Mouse (Mus musculus) heart, adult 2 months (tissue): ENCODE measurements around the gene Rpl13a. TPM values are rescaled to one million over a fixed set of nuclear protein-coding genes. Genes with fewer than 3 reads are reported as not detected.
A peak's percentile ranks its signal among the peaks of the same experiment; 100 is the strongest.
"Not testable (repeated sequence)": the region's sequence is repeated elsewhere in the genome, so short reads cannot be mapped to it uniquely, and the experiment has no call there.

ENCODE experiments used
- DNase-seq, 2 experiments: peaks; one replicate each; pipeline ENCODE4 v3.0.0; 2021
- H3K27ac ChIP-seq: fragments of 200-600 bp; 2 replicates; pipeline ENCODE4 v1.8.1; 2022
- H3K27me3 ChIP-seq: fragments of 200-500 bp; 2 replicates; pipeline ENCODE4 v1.6.1; 2012; ENCODE audit warnings: mild to moderate bottlenecking, low read length, inconsistent platforms, mixed read lengths; ENCODE audit not compliant: control insufficient read depth, insufficient read depth
- H3K36me3 ChIP-seq: fragments of 200-500 bp; 2 replicates; pipeline ENCODE4 v1.6.1; 2012; ENCODE audit warnings: low read length, inconsistent platforms; ENCODE audit not compliant: control insufficient read depth, insufficient read depth
- H3K4me1 ChIP-seq: fragments of 200-500 bp; 2 replicates; pipeline ENCODE4 v1.6.1; 2011; ENCODE audit warnings: low read length; ENCODE audit not compliant: control insufficient read depth, insufficient read depth
- H3K4me3 ChIP-seq: fragments of 200-600 bp; 2 replicates; pipeline ENCODE4 v1.8.1; 2022
- H3K79me2 ChIP-seq: fragments of 200-500 bp; replicated peaks from 2 replicates; pipeline ENCODE4 v1.6.1; 2012; ENCODE audit warnings: mild to moderate bottlenecking, inconsistent platforms, low read length, moderate library complexity, mixed read lengths; ENCODE audit not compliant: control insufficient read depth, insufficient read depth
- H3K9ac ChIP-seq: fragments of 200-500 bp; 2 replicates; pipeline ENCODE4 v1.6.1; 2012; ENCODE audit warnings: low read depth, mild to moderate bottlenecking, control low read depth, inconsistent platforms, low read length, mixed read lengths
- CTCF ChIP-seq: fragments of 200-600 bp; IDR thresholded peaks from 2 replicates; pipeline ENCODE4 v1.8.1; 2022; ENCODE audit warnings: antibody characterized with exemption, mild to moderate bottlenecking, moderate library complexity
- EP300 ChIP-seq: fragments of 200-500 bp; IDR thresholded peaks from 2 replicates; pipeline ENCODE4 v1.6.1; 2011; ENCODE audit warnings: low read depth, low read length, control low read depth; ENCODE audit not compliant: insufficient read depth
- POLR2A ChIP-seq: fragments of 200-500 bp; IDR thresholded peaks from 2 replicates; pipeline ENCODE4 v1.6.1; 2011; ENCODE audit warnings: mild to moderate bottlenecking, low read depth, low read length, control low read depth; ENCODE audit not compliant: insufficient read depth
- WGBS: fragments of 180-500 bp; shearing (Covaris S2); methylation state at CpG from one replicate; pipeline ENCODE4 v1.1.7; 2018; 5-methylcytosine and 5-hydroxymethylcytosine counted together
- intact Hi-C: fragments of 180-260 bp; cut with DNase I; formaldehyde crosslinking; loops from one replicate; pipeline ENCODE4 v1.15.1; 2025
- polyA plus RNA-seq: library from polyadenylated mRNA; depleted of rRNA; stranded (reverse); fragments of >200 nt; gene quantifications from 2 replicates; pipeline ENCODE4 v1.2.3, GENCODE M21; 2012
- total RNA-seq, 2 experiments: library from RNA; stranded (reverse); gene quantifications; 2 replicates each; pipeline ENCODE4 v1.2.3; 2021

Gene Rpl13a
- total and polyA plus RNA-seq, 3 experiments = 561 to 915 (median 659) TPM

GRCm38 (mm10) chr7:45129776-45130512 lies 1.4 kb upstream of the Rpl13a start:
- TF ChIP-seq POLR2A (no peak), CTCF (no peak), EP300 (no peak)
- no peak for DNase-seq
- Histone ChIP-seq H3K27ac (no peak overlapping the region), H3K4me1 (peaks cover 4% of the 10 kb centered on the region; the same call in 1 of the 2 replicates), H3K9ac (no peak overlapping the region), H3K27me3 (no peaks in the 10 kb centered on the region), H3K79me2 (no peaks in the 10 kb centered on the region; the same call in 1 of the 2 replicates), H3K36me3 (peaks cover 7% of the 10 kb centered on the region), H3K4me3 (no peak overlapping the region)
- intact Hi-C loops = loop anchor here (1.0 kb wide), 1 partner anchor 24 kb away; the partner anchor contains the start of genes Aldh16a1 and Pih1d1
- WGBS = 72% methylated on average over 15 of the region's 15 CpGs

DNA sequence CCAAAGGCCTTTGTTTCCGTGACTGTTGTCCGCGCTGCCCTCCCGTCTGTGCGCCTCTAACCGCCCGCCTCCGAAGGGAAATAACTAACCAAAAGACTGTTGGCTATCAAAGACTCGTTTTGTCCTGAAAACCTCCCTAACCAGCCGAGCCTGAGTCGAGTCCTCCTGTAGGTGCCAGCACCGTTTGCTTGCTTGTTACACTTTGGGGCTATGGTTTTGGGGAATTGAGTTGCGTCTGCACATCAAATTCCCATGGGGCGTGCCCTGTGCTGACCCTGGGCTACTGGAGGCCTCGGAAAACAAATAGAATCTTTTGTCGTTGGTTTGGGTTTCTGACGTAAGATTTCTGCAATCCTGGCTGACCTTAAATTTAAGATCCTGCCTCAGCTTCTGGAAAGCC lies 757 bp upstream of the Rpl13a start:
- Histone ChIP-seq H3K27ac (peak overlapping the region; percentile 83), H3K9ac (peak overlapping the region; percentile 68), H3K4me1 (peaks cover 3% of the 10 kb centered on the region; the same call in 1 of the 2 replicates), H3K36me3 (peaks cover 7% of the 10 kb centered on the region), H3K79me2 (no peaks in the 10 kb centered on the region; the same call in 1 of the 2 replicates), H3K27me3 (no peaks in the 10 kb centered on the region), H3K4me3 (peak overlapping the region; percentile 68)
- intact Hi-C loops = loop anchor here (1.0 kb wide), 1 partner anchor 25 kb away; the partner anchor contains the start of genes Aldh16a1 and Pih1d1
- no peak for TF ChIP-seq CTCF
- no peak for TF ChIP-seq POLR2A
- no peak for TF ChIP-seq EP300
- 3% methylated on average over 17 of the region's 17 CpGs for WGBS
- no peak for DNase-seq

GRCm38 (mm10) chr7:45127700-45128224 lies 799 bp downstream of the Rpl13a start:
- under 1% methylated on average over 6 of the region's 6 CpGs for WGBS
- Histone ChIP-seq H3K27ac (peak overlapping the region; percentile 97), H3K27me3 (no peaks in the 10 kb centered on the region), H3K79me2 (no peaks in the 10 kb centered on the region; the same call in 1 of the 2 replicates), H3K36me3 (peaks cover 10% of the 10 kb centered on the region), H3K4me3 (peak overlapping the region; percentile 92), H3K9ac (peak overlapping the region; percentile 95), H3K4me1 (peaks cover 5% of the 10 kb centered on the region)
- no peak for DNase-seq
- TF ChIP-seq POLR2A (no peak), EP300 (no peak), CTCF (no peak)
- intact Hi-C loops = no loop called here

GRCm38 (mm10) chr7:45126844-45127699 lies 1.5 kb downstream of the Rpl13a start:
- Histone ChIP-seq H3K27me3 (no peaks in the 10 kb centered on the region), H3K4me1 (peaks cover 9% of the 10 kb centered on the region), H3K9ac (peak overlapping the region; percentile 95; the same call in 1 of the 2 replicates), H3K79me2 (no peaks in the 10 kb centered on the region; the same call in 1 of the 2 replicates), H3K4me3 (peak overlapping the region; percentile 92), H3K27ac (peak overlapping the region; percentile 97; the same call in 1 of the 2 replicates), H3K36me3 (peaks cover 15% of the 10 kb centered on the region)
- peak; percentile 34 for TF ChIP-seq CTCF
- no peak for TF ChIP-seq POLR2A
- intact Hi-C loops = no loop called here
- 25% methylated on average over 21 of the region's 21 CpGs for WGBS
- DNase-seq = no peak

DNA sequence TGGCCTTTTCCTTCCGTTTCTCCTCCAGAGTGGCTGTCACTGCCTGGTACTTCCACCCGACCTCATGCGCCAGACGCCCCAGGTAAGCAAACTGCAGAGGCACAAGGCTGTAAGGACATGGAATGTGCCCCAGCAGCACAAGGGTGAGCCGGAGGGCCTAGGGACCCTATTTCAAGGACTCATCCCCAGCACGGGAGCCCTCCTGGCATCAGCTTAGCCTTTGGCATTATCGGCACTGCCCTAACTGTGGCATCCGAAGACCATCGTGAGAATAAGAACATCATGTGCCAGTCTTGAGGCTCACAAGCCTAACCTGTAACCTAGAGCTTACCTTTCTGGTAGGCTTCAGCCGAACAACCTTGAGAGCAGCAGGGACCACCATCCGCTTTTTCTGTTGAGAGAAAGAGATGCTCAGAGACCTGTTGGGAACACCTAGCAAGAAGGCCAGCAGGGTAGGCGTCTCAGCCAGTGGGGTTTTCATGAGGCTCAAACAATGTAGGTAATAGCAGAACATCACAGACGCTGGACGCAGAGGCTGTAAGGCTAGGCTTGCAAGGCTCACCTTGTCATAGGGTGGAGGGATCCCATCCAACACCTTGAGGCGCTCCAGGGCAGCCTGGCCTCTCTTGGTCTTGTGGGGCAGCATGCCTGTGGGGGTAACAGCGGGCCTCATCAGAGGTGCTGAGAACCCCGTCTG lies 2.3 kb downstream of the Rpl13a start:
- no peak for DNase-seq
- Histone ChIP-seq H3K36me3 (peaks cover 17% of the 10 kb centered on the region), H3K9ac (no peak overlapping the region), H3K4me3 (no peak overlapping the region), H3K27me3 (no peaks in the 10 kb centered on the region), H3K27ac (no peak overlapping the region), H3K4me1 (peaks cover 12% of the 10 kb centered on the region), H3K79me2 (no peaks in the 10 kb centered on the region; the same call in 1 of the 2 replicates)
- WGBS = 75% methylated on average over 17 of the region's 17 CpGs
- TF ChIP-seq EP300 = no peak
- TF ChIP-seq CTCF = no peak
- no peak for TF ChIP-seq POLR2A
- intact Hi-C loops = no loop called here

- peaks cover 17% of the 10 kb centered on the region for H3K36me3 ChIP-seq
- H3K79me2 ChIP-seq, H3K9ac ChIP-seq, H3K27ac ChIP-seq, H3K27me3 ChIP-seq, intact Hi-C loops, H3K4me3 ChIP-seq, DNase-seq: not testable (repeated sequence)
- 86% methylated on average over 5 of the region's 5 CpGs for WGBS
- peaks cover 15% of the 10 kb centered on the region for H3K4me1 ChIP-seq
Observed at GRCm38 (mm10) chr7:45125649-45126048, 2.9 kb downstream of the Rpl13a start.
